Mouse (Mus musculus): ENCODE data around the gene Coil. TPM values are rescaled to one million over a fixed set of nuclear protein-coding genes. Genes with fewer than 3 reads are reported as not detected.

Coil gene
- polyA plus RNA-seq, 1 experiment from 2014 or later: 2.7 TPM

DNA sequence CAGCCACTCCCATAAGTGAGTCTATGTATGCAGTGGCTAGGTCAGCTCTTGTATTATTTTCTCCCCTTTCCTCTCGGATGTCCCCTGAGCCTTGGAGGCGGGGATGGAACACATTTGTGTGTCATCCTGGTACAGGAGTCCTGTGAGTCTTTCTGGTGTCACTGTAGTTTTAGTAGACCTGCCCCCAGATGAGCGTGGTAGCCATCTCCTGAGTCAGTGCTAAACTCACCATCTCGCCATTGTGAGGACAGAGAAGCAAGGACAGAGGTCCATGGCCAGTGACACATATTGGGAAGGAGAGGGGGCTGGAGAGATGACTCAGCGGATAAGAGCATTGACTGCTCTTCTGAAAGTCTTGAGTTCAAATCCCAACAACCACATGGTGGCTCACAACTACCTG, 7.1 kb downstream of the Coil start:
- H3K36me3 ChIP-seq (replicated peaks; ENCODE audit: insufficient read depth, low read length): 0 out of 2 replicates have a peak, but pooled peaks cover under 1% of the 10 kb centered on the region
- H3K9ac ChIP-seq (replicated peaks): no peak overlapping the region
- ATAC-seq (no peak), DNase-seq (no peak)
- TF ChIP-seq EP300 (IDR thresholded peaks at IDR 0.05; ENCODE audit: low read depth): no peak
- TF ChIP-seq CTCF (IDR thresholded peaks at IDR 0.05; ENCODE audit: low read depth): no peak
- no peak overlapping the region for H3K27ac ChIP-seq (ENCODE audit: low read depth)
- no peak overlapping the region for H3K4me3 ChIP-seq (ENCODE audit: low read depth, low read length)
- no peak overlapping the region for H3K4me2 ChIP-seq (ENCODE audit: low read depth, low read length)
- H3K9me3 ChIP-seq (ENCODE audit: low read length): no peaks in the 10 kb centered on the region
- H3K27me3 ChIP-seq (ENCODE audit: insufficient read depth, low read length): no peaks in the 10 kb centered on the region
- peaks cover 6% of the 10 kb centered on the region for H3K4me1 ChIP-seq (ENCODE audit: insufficient read depth)
- WGBS (ENCODE audit: insufficient replicate concordance): 87% methylated on average over 5 of the region's 5 CpGs

DNA sequence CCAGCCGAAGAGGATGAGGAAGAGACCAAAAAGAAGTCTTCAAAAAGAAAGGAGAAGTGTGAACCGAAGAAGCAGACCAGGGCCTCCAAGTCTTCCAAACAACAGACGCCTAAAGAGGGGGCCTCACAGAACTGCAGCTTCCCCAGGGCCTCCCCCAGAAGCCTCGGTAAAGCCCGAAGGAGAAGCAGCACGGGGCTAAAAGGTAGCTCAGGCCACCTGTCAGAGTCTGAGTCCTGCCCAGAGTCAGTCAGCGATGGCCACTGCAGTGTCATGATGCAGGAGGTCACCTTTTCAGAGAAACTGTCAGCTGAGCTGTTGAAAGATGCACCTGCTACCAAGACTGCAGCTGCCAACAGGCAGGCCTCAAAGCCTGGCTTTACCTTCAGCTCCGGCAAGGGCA, 11.3 kb downstream of the Coil start:
- Histone ChIP-seq H3K4me2 (ENCODE audit: low read depth, low read length) (no peak overlapping the region), H3K9me3 (ENCODE audit: low read length) (no peaks in the 10 kb centered on the region), H3K36me3 (replicated peaks; ENCODE audit: insufficient read depth, low read length) (peaks cover 2% of the 10 kb centered on the region), H3K4me3 (ENCODE audit: low read depth, low read length) (no peak overlapping the region), H3K27ac (ENCODE audit: low read depth) (no peak overlapping the region), H3K27me3 (ENCODE audit: insufficient read depth, low read length) (no peaks in the 10 kb centered on the region), H3K4me1 (ENCODE audit: insufficient read depth) (no peaks in the 10 kb centered on the region), H3K9ac (replicated peaks) (no peak overlapping the region)
- DNase-seq: no peak
- TF ChIP-seq EP300 (IDR thresholded peaks at IDR 0.05; ENCODE audit: low read depth) (no peak), CTCF (IDR thresholded peaks at IDR 0.05; ENCODE audit: low read depth) (no peak)
- no peak for ATAC-seq
- 57% methylated on average over 8 of the region's 8 CpGs for WGBS (ENCODE audit: insufficient replicate concordance)

- no peak overlapping the region for H3K4me3 ChIP-seq (ENCODE audit: low read depth, low read length)
- H3K27ac ChIP-seq (ENCODE audit: low read depth): no peak overlapping the region
- DNase-seq: no peak
- H3K36me3 ChIP-seq (replicated peaks; ENCODE audit: insufficient read depth, low read length): peaks cover 10% of the 10 kb centered on the region
- no peaks in the 10 kb centered on the region; the same call in 1 of the 2 replicates for H3K4me1 ChIP-seq (ENCODE audit: insufficient read depth)
- H3K27me3 ChIP-seq (ENCODE audit: insufficient read depth, low read length): no peaks in the 10 kb centered on the region
- H3K9me3 ChIP-seq (ENCODE audit: low read length): no peaks in the 10 kb centered on the region
- TF ChIP-seq CTCF (IDR thresholded peaks at IDR 0.05; ENCODE audit: low read depth): peak; percentile 27; the same call in 1 of the 2 replicates
- no peak for TF ChIP-seq EP300 (IDR thresholded peaks at IDR 0.05; ENCODE audit: low read depth)
- WGBS (ENCODE audit: insufficient replicate concordance): 77% methylated on average over 10 of the region's 10 CpGs
- H3K4me2 ChIP-seq (ENCODE audit: low read depth, low read length): no peak overlapping the region
- ATAC-seq: no peak
- no peak overlapping the region for H3K9ac ChIP-seq (replicated peaks)
Measured at GRCm38 (mm10) chr11:88986616-88987015, 16.6 kb downstream of the Coil start.

DNA sequence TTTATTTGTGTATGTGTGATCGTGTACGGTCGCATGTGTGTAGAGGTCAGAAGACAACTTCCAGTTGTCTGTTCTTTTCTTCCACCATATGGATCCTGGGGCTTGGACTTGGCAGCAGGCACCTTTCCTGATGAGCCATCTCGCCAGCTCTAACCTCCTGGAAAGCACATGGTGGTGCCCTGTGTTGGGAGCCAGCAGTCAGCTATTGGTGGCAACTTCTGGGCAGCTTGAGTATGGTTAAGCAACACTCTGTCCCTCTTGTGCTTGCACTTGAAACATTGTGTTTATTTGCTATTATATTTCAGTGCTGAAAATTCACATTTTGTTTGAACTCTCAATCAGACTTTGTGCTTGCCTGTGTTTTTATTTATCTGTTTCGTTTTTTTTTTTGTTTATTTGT, 18.9 kb downstream of the Coil start:
- WGBS (ENCODE audit: insufficient replicate concordance): 73% methylated on average over 5 of the region's 5 CpGs
- Histone ChIP-seq H3K9ac (replicated peaks) (no peak overlapping the region), H3K9me3 (ENCODE audit: low read length) (no peaks in the 10 kb centered on the region), H3K4me2 (ENCODE audit: low read depth, low read length) (no peak overlapping the region), H3K4me3 (ENCODE audit: low read depth, low read length) (no peak overlapping the region), H3K27ac (ENCODE audit: low read depth) (no peak overlapping the region), H3K4me1 (ENCODE audit: insufficient read depth) (no peaks in the 10 kb centered on the region; the same call in 1 of the 2 replicates), H3K27me3 (ENCODE audit: insufficient read depth, low read length) (no peaks in the 10 kb centered on the region), H3K36me3 (replicated peaks; ENCODE audit: insufficient read depth, low read length) (peaks cover 8% of the 10 kb centered on the region; the same call in 1 of the 2 replicates)
- ATAC-seq: no peak
- no peak for DNase-seq
- TF ChIP-seq CTCF (IDR thresholded peaks at IDR 0.05; ENCODE audit: low read depth): no peak
- no peak for TF ChIP-seq EP300 (IDR thresholded peaks at IDR 0.05; ENCODE audit: low read depth)

- H3K36me3 ChIP-seq (replicated peaks; ENCODE audit: insufficient read depth, low read length): peaks cover 8% of the 10 kb centered on the region; the same call in 1 of the 2 replicates
- WGBS (ENCODE audit: insufficient replicate concordance): 42% methylated on average over 5 of the region's 5 CpGs
- ATAC-seq: peak; percentile 88
- no peak overlapping the region for H3K4me2 ChIP-seq (ENCODE audit: low read depth, low read length)
- H3K9me3 ChIP-seq (ENCODE audit: low read length): no peaks in the 10 kb centered on the region
- no peak overlapping the region for H3K27ac ChIP-seq (ENCODE audit: low read depth)
- no peak for TF ChIP-seq EP300 (IDR thresholded peaks at IDR 0.05; ENCODE audit: low read depth)
- peak; percentile 74 for TF ChIP-seq CTCF (IDR thresholded peaks at IDR 0.05; ENCODE audit: low read depth)
- DNase-seq: no peak
- H3K27me3 ChIP-seq (ENCODE audit: insufficient read depth, low read length): no peaks in the 10 kb centered on the region
- H3K9ac ChIP-seq (replicated peaks): no peak overlapping the region
- no peak overlapping the region for H3K4me3 ChIP-seq (ENCODE audit: low read depth, low read length)
- H3K4me1 ChIP-seq (ENCODE audit: insufficient read depth): no peaks in the 10 kb centered on the region; the same call in 1 of the 2 replicates
Measured at GRCm38 (mm10) chr11:88989530-88989929, 19.5 kb downstream of the Coil start.

- WGBS (ENCODE audit: insufficient replicate concordance): 55% methylated on average over 7 of the region's 7 CpGs
Measured at GRCm38 (mm10) chr11:88993186-88993585, 23.1 kb downstream of the Coil start.

More at GRCm38 (mm10) chr11:88993186-88993585, 23.1 kb downstream of the Coil start:
- TF ChIP-seq EP300 (IDR thresholded peaks at IDR 0.05; ENCODE audit: low read depth) (no peak), CTCF (IDR thresholded peaks at IDR 0.05; ENCODE audit: low read depth) (no peak)
- no peaks in the 10 kb centered on the region for H3K9me3 ChIP-seq (ENCODE audit: low read length)
- no peak for DNase-seq
- H3K9ac ChIP-seq (replicated peaks): no peak overlapping the region
- no peak overlapping the region for H3K4me3 ChIP-seq (ENCODE audit: low read depth, low read length)
- no peak overlapping the region for H3K4me2 ChIP-seq (ENCODE audit: low read depth, low read length)
- peaks cover 8% of the 10 kb centered on the region for H3K4me1 ChIP-seq (ENCODE audit: insufficient read depth)
- H3K27me3 ChIP-seq (ENCODE audit: insufficient read depth, low read length): no peaks in the 10 kb centered on the region
- no peak for ATAC-seq
- H3K27ac ChIP-seq (ENCODE audit: low read depth): no peak overlapping the region
- peaks cover 8% of the 10 kb centered on the region; the same call in 1 of the 2 replicates for H3K36me3 ChIP-seq (replicated peaks; ENCODE audit: insufficient read depth, low read length)
